Mouse (Mus musculus) CH12.LX (cell line): ENCODE results near the gene Klhl35. TPM values are rescaled to one million over a fixed set of nuclear protein-coding genes. Genes with fewer than 3 reads are reported as not detected.

Experiments used
- DNase-seq: peaks from one replicate; pipeline ENCODE4 v3.0.0-alpha.2; 2013; ENCODE audit errors: extremely low read depth
- H3K27ac ChIP-seq: 2 replicates; pipeline ENCODE4 v1.5.1; 2012; ENCODE audit warnings: low read depth, mild to moderate bottlenecking, control low read depth, moderate library complexity; ENCODE audit not compliant: insufficient read depth
- H3K27me3 ChIP-seq: replicated peaks from 2 replicates; pipeline ENCODE3; 2012; ENCODE audit warnings: inconsistent platforms
- H3K36me3 ChIP-seq, 2 experiments: replicated peaks in 1 of 2; 2 replicates each; pipeline versions ENCODE3 to v1.6.1; 2012; ENCODE audit warnings: inconsistent platforms in 1 of 2, low read length in 1 of 2, mild to moderate bottlenecking in 1 of 2, mixed read lengths in 1 of 2, moderate library complexity in 1 of 2; ENCODE audit not compliant: control insufficient read depth in 1 of 2, insufficient read depth in 1 of 2
- H3K4me1 ChIP-seq, 2 experiments: 2 replicates each; pipeline ENCODE4 v1.6.1; 2012; ENCODE audit warnings: inconsistent platforms in 1 of 2, moderate library complexity in 1 of 2; ENCODE audit not compliant: insufficient read depth in 2 of 2, control insufficient read depth in 1 of 2
- H3K4me2 ChIP-seq: 2 replicates; pipeline ENCODE4 v1.6.1; 2012; ENCODE audit warnings: low read depth, mild to moderate bottlenecking, control low read depth; ENCODE audit not compliant: poor library complexity, insufficient read depth, severe bottlenecking
- H3K4me3 ChIP-seq, 3 experiments: fragments of 150-350 bp in 1 of 3; sonication (generic) in 1 of 3; replicated peaks in 1 of 3; 2 replicates each; pipeline versions ENCODE3 to v1.5.1; 2011 to 2012; ENCODE audit warnings: low read depth in 2 of 3, low read length in 2 of 3, mild to moderate bottlenecking in 2 of 3, moderate library complexity in 2 of 3, control low read depth in 1 of 3, improper control_type of control experiment in 1 of 3, inconsistent platforms in 1 of 3, mixed read lengths in 1 of 3; ENCODE audit not compliant: poor library complexity in 1 of 3
- H3K79me2 ChIP-seq: replicated peaks from 2 replicates; pipeline ENCODE4 v1.6.1; 2012; ENCODE audit warnings: mild to moderate bottlenecking, moderate library complexity; ENCODE audit not compliant: control insufficient read depth, poor library complexity, insufficient read depth, severe bottlenecking; ENCODE audit errors: extremely low read depth
- H3K9ac ChIP-seq: 2 replicates; pipeline ENCODE4 v1.6.1; 2012; ENCODE audit warnings: low read depth, mild to moderate bottlenecking, control low read depth, moderate library complexity; ENCODE audit not compliant: insufficient read depth
- H3K9me3 ChIP-seq: replicated peaks from 2 replicates; pipeline ENCODE3; 2012; ENCODE audit warnings: low read length, inconsistent platforms, mixed read lengths
- BHLHE40 ChIP-seq: IDR thresholded peaks from 2 replicates; pipeline ENCODE4 v1.6.1; 2011; ENCODE audit warnings: mild to moderate bottlenecking, low read depth, low read length, improper control_type of control experiment
- CHD1 ChIP-seq: IDR thresholded peaks from 2 replicates; pipeline ENCODE4 v1.6.1; 2012; ENCODE audit warnings: low read depth, low read length, improper control_type of control experiment, inconsistent platforms
- CTCF ChIP-seq, 2 experiments: IDR thresholded peaks in 1 of 2; conservative IDR thresholded peaks in 1 of 2; 2 replicates each; pipeline ENCODE4 v1.5.1; 2011 to 2012; ENCODE audit warnings: low read depth in 2 of 2, low read length in 2 of 2, improper control_type of control experiment in 1 of 2, inconsistent platforms in 1 of 2, mild to moderate bottlenecking in 1 of 2, moderate library complexity in 1 of 2
- ELF1 ChIP-seq: IDR thresholded peaks from 2 replicates; pipeline ENCODE4 v1.6.1; 2014; ENCODE audit warnings: low read depth, mild to moderate bottlenecking, inconsistent platforms, low read length, improper control_type of control experiment
- EP300 ChIP-seq: IDR thresholded peaks from 2 replicates; pipeline ENCODE4 v1.6.1; 2011; ENCODE audit warnings: low read length, improper control_type of control experiment
- ETS1 ChIP-seq: conservative IDR thresholded peaks from 2 replicates; pipeline ENCODE4 v1.6.1; 2012; ENCODE audit warnings: low read depth, mild to moderate bottlenecking, inconsistent platforms, low read length, improper control_type of control experiment, moderate library complexity
- HCFC1 ChIP-seq: IDR thresholded peaks from 2 replicates; pipeline ENCODE4 v1.6.1; 2012; ENCODE audit warnings: low read depth, mild to moderate bottlenecking, inconsistent platforms, low read length, improper control_type of control experiment
- JUND ChIP-seq: conservative IDR thresholded peaks from 2 replicates; pipeline ENCODE4 v1.6.1; 2011; ENCODE audit warnings: low read depth, low read length, improper control_type of control experiment
- KAT2A ChIP-seq: IDR thresholded peaks from 2 replicates; pipeline ENCODE4 v1.6.1; 2012; ENCODE audit warnings: low read length, improper control_type of control experiment, inconsistent platforms; ENCODE audit not compliant: insufficient replicate concordance
- MAFK ChIP-seq: IDR thresholded peaks from 2 replicates; pipeline ENCODE4 v1.6.1; 2011; ENCODE audit warnings: low read length, improper control_type of control experiment; ENCODE audit not compliant: insufficient replicate concordance
- MAX ChIP-seq: IDR thresholded peaks from 2 replicates; pipeline ENCODE4 v1.6.1; 2011; ENCODE audit warnings: low read length, improper control_type of control experiment
- MAZ ChIP-seq: IDR thresholded peaks from 2 replicates; pipeline ENCODE4 v1.6.1; 2012; ENCODE audit warnings: low read depth, mild to moderate bottlenecking, inconsistent platforms, low read length, improper control_type of control experiment, moderate library complexity
- MEF2A ChIP-seq: IDR thresholded peaks from 2 replicates; pipeline ENCODE4 v1.6.1; 2014; ENCODE audit warnings: low read depth, mild to moderate bottlenecking, inconsistent platforms, low read length, improper control_type of control experiment, borderline replicate concordance
- MXI1 ChIP-seq: IDR thresholded peaks from 2 replicates; pipeline ENCODE4 v1.6.1; 2011; ENCODE audit warnings: mild to moderate bottlenecking, low read depth, low read length, improper control_type of control experiment
- MYC ChIP-seq: IDR thresholded peaks from 2 replicates; pipeline ENCODE4 v1.6.1; 2011; ENCODE audit warnings: low read depth, mild to moderate bottlenecking, improper control_type of control experiment, low read length
- PAX5 ChIP-seq: IDR thresholded peaks from 2 replicates; pipeline ENCODE4 v1.6.1; 2012; ENCODE audit warnings: low read length, inconsistent platforms, mixed read lengths
- POLR2A ChIP-seq: IDR thresholded peaks from 2 replicates; pipeline ENCODE4 v1.6.1; 2011; ENCODE audit warnings: low read depth, mild to moderate bottlenecking, improper control_type of control experiment, low read length
- RCOR1 ChIP-seq: conservative IDR thresholded peaks from 2 replicates; pipeline ENCODE4 v1.6.1; 2012; ENCODE audit warnings: low read depth, mild to moderate bottlenecking, inconsistent platforms, low read length, improper control_type of control experiment
- TBP ChIP-seq: conservative IDR thresholded peaks from 2 replicates; pipeline ENCODE4 v1.6.1; 2011; ENCODE audit warnings: low read depth, low read length, improper control_type of control experiment
- TCF12 ChIP-seq: IDR thresholded peaks from 2 replicates; pipeline ENCODE4 v1.6.1; 2014; ENCODE audit warnings: low read depth, mild to moderate bottlenecking, inconsistent platforms, low read length, improper control_type of control experiment
- UBTF ChIP-seq: IDR thresholded peaks from 2 replicates; pipeline ENCODE4 v1.6.1; 2012; ENCODE audit warnings: low read depth, mild to moderate bottlenecking, inconsistent platforms, low read length, improper control_type of control experiment, moderate library complexity
- ZKSCAN1 ChIP-seq: IDR thresholded peaks from 2 replicates; pipeline ENCODE4 v1.6.1; 2012; ENCODE audit warnings: low read depth, inconsistent platforms, low read length, improper control_type of control experiment, borderline replicate concordance
- ZNF384 ChIP-seq: IDR thresholded peaks from 2 replicates; pipeline ENCODE4 v1.6.1; 2012; ENCODE audit warnings: low read depth, low read length, improper control_type of control experiment, inconsistent platforms
- dilution Hi-C: fragments of 300-500 bp; cut with MboI; formaldehyde crosslinking; loops from 2 replicates; pipeline ENCODE4 v1.14.3; 2020; ENCODE audit warnings: low sequenced_read_pairs; ENCODE audit not compliant: extremely low pct_unique_long_range_greater_than_20kb, extremely low pct_ligation_motif_present
- in situ Hi-C: fragments of 300-500 bp; cut with MboI; formaldehyde crosslinking; loops from 3 replicates; pipeline ENCODE4 v1.14.3; 2019; ENCODE audit warnings: low sequenced_read_pairs, low pct_ligation_motif_present, low pct_unique_long_range_greater_than_20kb, mixed read lengths
- polyA plus RNA-seq: library from polyadenylated mRNA; unstranded; fragments of >175 nt; gene quantifications from 2 replicates; pipeline ENCODE4 v1.2.1, GENCODE M21; 2012; ENCODE audit warnings: low read depth; ENCODE audit not compliant: insufficient read length
- total RNA-seq, 2 experiments: library from RNA; depleted of rRNA; stranded (reverse); fragments of 300-350 nt in 1 of 2; fragments of >200 nt in 1 of 2; gene quantifications; 2 replicates each; pipeline ENCODE4 v1.2.3; 2012 to 2014

The Klhl35 gene
- total and polyA plus RNA-seq, 3 experiments, result not detected

GRCm38 (mm10) chr7:99441534-99442072, 24.2 kb upstream of the Klhl35 start:
- in situ Hi-C loops, result no loop called here
- DNase-seq, result no peak
- H3K36me3 ChIP-seq, result peaks cover 0 to 42% of the 10 kb centered on the region in 2 experiments

GRCm38 (mm10) chr7:99443164-99443563, 22.6 kb upstream of the Klhl35 start:
- H3K79me2 ChIP-seq, result no peaks in the 10 kb centered on the region
- in situ Hi-C loops, result no loop called here
- no peak for DNase-seq
- H3K4me3 ChIP-seq, result no peak overlapping the region
- no peaks in the 10 kb centered on the region for H3K27me3 ChIP-seq
- H3K36me3 ChIP-seq, result peaks cover 0 to 38% of the 10 kb centered on the region in 2 experiments
- TF ChIP-seq ZKSCAN1 (no peak), MXI1 (no peak), CHD1 (no peak), PAX5 (no peak), MAFK (no peak), CTCF (conservative IDR thresholded peaks at IDR 0.05 in 1 of 2, IDR thresholded peaks at IDR 0.05 in 1 of 2; ENCODE audit: low read depth in 2 of 2, low read length in 2 of 2) (no peak), TCF12 (no peak), RCOR1 (no peak), MAX (no peak), MYC (no peak), ELF1 (no peak), BHLHE40 (no peak), TBP (no peak), UBTF (no peak), ZNF384 (no peak), JUND (no peak)
- peaks cover 2 to 45% of the 10 kb centered on the region in 2 experiments for H3K4me1 ChIP-seq
- no peak overlapping the region for H3K27ac ChIP-seq
- H3K9ac ChIP-seq, result no peak overlapping the region
- dilution Hi-C loops, result no loop called here
- H3K4me2 ChIP-seq, result no peak overlapping the region
- H3K9me3 ChIP-seq, result no peaks in the 10 kb centered on the region

More at GRCm38 (mm10) chr7:99441534-99442072, 24.2 kb upstream of the Klhl35 start:
- no peaks in the 10 kb centered on the region for H3K27me3 ChIP-seq
- H3K4me3 ChIP-seq, result no peak overlapping the region
- H3K4me2 ChIP-seq, result no peak overlapping the region
- no peak for TF ChIP-seq POLR2A
- TF ChIP-seq EP300, result no peak
- no peak for TF ChIP-seq MYC
- TF ChIP-seq PAX5, result no peak
- TF ChIP-seq HCFC1, result no peak
- TF ChIP-seq ETS1, result no peak
- no peak for TF ChIP-seq KAT2A
- no peak for TF ChIP-seq MAFK
- no peak for TF ChIP-seq MEF2A
- no peak for TF ChIP-seq MAZ
- dilution Hi-C loops, result no loop called here
- no peak overlapping the region for H3K9ac ChIP-seq
- no peaks in the 10 kb centered on the region for H3K9me3 ChIP-seq
- H3K4me1 ChIP-seq, result peaks cover 9 to 57% of the 10 kb centered on the region in 2 experiments
- H3K79me2 ChIP-seq, result no peaks in the 10 kb centered on the region
- H3K27ac ChIP-seq, result no peak overlapping the region
